Mouse (Mus musculus): ENCODE data around the gene Gm20747. TPM values are rescaled to one million over a fixed set of nuclear protein-coding genes. Genes with fewer than 3 reads are reported as not detected.
"Not testable (repeated sequence)": the region's sequence is repeated elsewhere in the genome, so short reads cannot be mapped to it uniquely, and the experiment has no call there.

Gene Gm20747
- polyA plus RNA-seq (2015; fragmentation: Nextera tagmentation; extraction: Ambion mirVana): not detected in 2 replicates

GRCm38 (mm10) chrY:53418191-53418590, at the start of gene Gm20747:
Gene Gm20747 (minus strand): TSS chrY:53418291.
- H3K4me3 ChIP-seq (ENCODE audit: low read length); H3K27ac ChIP-seq (ENCODE audit: low read depth, low read length); H3K36me3 ChIP-seq (ENCODE audit: control insufficient read depth, insufficient read depth, low read length); H3K27me3 ChIP-seq (replicated peaks; ENCODE audit: control insufficient read depth, insufficient read depth, low read length); H3K9me3 ChIP-seq (ENCODE audit: control insufficient read depth, low read length); H3K4me1 ChIP-seq (ENCODE audit: control insufficient read depth, insufficient read depth, low read depth, low read length); H3K9ac ChIP-seq (ENCODE audit: low read depth, low read length); ATAC-seq; H3K4me2 ChIP-seq (ENCODE audit: low read length): not testable (repeated sequence)
- WGBS: no CpG with 5 or more reads among the region's 3 CpGs

All from hindbrain, embryonic 16.5 days (tissue).